Mouse (Mus musculus): Measurements from ENCODE around the gene Umad1. TPM values are rescaled to one million over a fixed set of nuclear protein-coding genes. Genes with fewer than 3 reads are reported as not detected.

Gene Umad1
- polyA plus RNA-seq, 1 experiment from 2014 or later, result 55.5 TPM

GRCm38 (mm10) chr6:8373051-8373450 is 114.0 kb downstream of the Umad1 start:
- no peaks in the 10 kb centered on the region for H3K9me3 ChIP-seq (ENCODE audit: control insufficient read depth, low read length)
- peaks cover 5% of the 10 kb centered on the region; the same call in 1 of the 2 replicates for H3K36me3 ChIP-seq (replicated peaks; ENCODE audit: control insufficient read depth, insufficient read depth)
- no peak for ATAC-seq (ENCODE audit: low FRiP score)
- H3K4me1 ChIP-seq (replicated peaks; ENCODE audit: control insufficient read depth, insufficient read depth, low read length), result no peaks in the 10 kb centered on the region
- no peak for DNase-seq (ENCODE audit: low spot score)
- H3K4me2 ChIP-seq (replicated peaks), result no peak overlapping the region
- H3K27ac ChIP-seq, result no peak overlapping the region
- WGBS, result 56% methylated on average over 2 of the region's 2 CpGs
- no peak overlapping the region for H3K9ac ChIP-seq
- H3K27me3 ChIP-seq (ENCODE audit: control insufficient read depth, insufficient read depth, low read length), result no peaks in the 10 kb centered on the region
- H3K4me3 ChIP-seq (replicated peaks; ENCODE audit: low read length), result no peak overlapping the region

- DNase-seq (ENCODE audit: low spot score) (no peak), ATAC-seq (ENCODE audit: low FRiP score) (no peak)
- Histone ChIP-seq H3K27me3 (ENCODE audit: control insufficient read depth, insufficient read depth, low read length) (no peaks in the 10 kb centered on the region), H3K9me3 (ENCODE audit: control insufficient read depth, low read length) (no peaks in the 10 kb centered on the region), H3K9ac (no peak overlapping the region), H3K27ac (no peak overlapping the region), H3K4me1 (replicated peaks; ENCODE audit: control insufficient read depth, insufficient read depth, low read length) (no peaks in the 10 kb centered on the region), H3K4me3 (replicated peaks; ENCODE audit: low read length) (no peak overlapping the region), H3K36me3 (replicated peaks; ENCODE audit: control insufficient read depth, insufficient read depth) (peaks cover 5% of the 10 kb centered on the region; the same call in 1 of the 2 replicates), H3K4me2 (replicated peaks) (no peak overlapping the region)
- 51% methylated on average over 8 of the region's 8 CpGs for WGBS
These were observed 114.8 kb downstream of the Umad1 start for GRCm38 (mm10) chr6:8373851-8374250.

GRCm38 (mm10) chr6:8374290-8374689 is 115.2 kb downstream of the Umad1 start:
- Histone ChIP-seq H3K27me3 (ENCODE audit: control insufficient read depth, insufficient read depth, low read length) (no peaks in the 10 kb centered on the region), H3K27ac (no peak overlapping the region), H3K4me3 (replicated peaks; ENCODE audit: low read length) (no peak overlapping the region), H3K9ac (no peak overlapping the region), H3K36me3 (replicated peaks; ENCODE audit: control insufficient read depth, insufficient read depth) (peaks cover 5% of the 10 kb centered on the region; the same call in 1 of the 2 replicates), H3K4me1 (replicated peaks; ENCODE audit: control insufficient read depth, insufficient read depth, low read length) (no peaks in the 10 kb centered on the region), H3K4me2 (replicated peaks) (no peak overlapping the region), H3K9me3 (ENCODE audit: control insufficient read depth, low read length) (no peaks in the 10 kb centered on the region)
- no peak for ATAC-seq (ENCODE audit: low FRiP score)
- 75% methylated on average over 6 of the region's 6 CpGs for WGBS
- no peak for DNase-seq (ENCODE audit: low spot score)

GRCm38 (mm10) chr6:8374712-8375111 is 115.6 kb downstream of the Umad1 start:
- Histone ChIP-seq H3K27me3 (ENCODE audit: control insufficient read depth, insufficient read depth, low read length) (no peaks in the 10 kb centered on the region), H3K9ac (no peak overlapping the region), H3K4me2 (replicated peaks) (no peak overlapping the region), H3K4me1 (replicated peaks; ENCODE audit: control insufficient read depth, insufficient read depth, low read length) (no peaks in the 10 kb centered on the region), H3K36me3 (replicated peaks; ENCODE audit: control insufficient read depth, insufficient read depth) (peaks cover 5% of the 10 kb centered on the region; the same call in 1 of the 2 replicates), H3K27ac (no peak overlapping the region), H3K4me3 (replicated peaks; ENCODE audit: low read length) (no peak overlapping the region), H3K9me3 (ENCODE audit: control insufficient read depth, low read length) (no peaks in the 10 kb centered on the region)
- DNase-seq (ENCODE audit: low spot score) (no peak), ATAC-seq (ENCODE audit: low FRiP score) (no peak)
- WGBS, result 85% methylated on average over 4 of the region's 4 CpGs

DNA sequence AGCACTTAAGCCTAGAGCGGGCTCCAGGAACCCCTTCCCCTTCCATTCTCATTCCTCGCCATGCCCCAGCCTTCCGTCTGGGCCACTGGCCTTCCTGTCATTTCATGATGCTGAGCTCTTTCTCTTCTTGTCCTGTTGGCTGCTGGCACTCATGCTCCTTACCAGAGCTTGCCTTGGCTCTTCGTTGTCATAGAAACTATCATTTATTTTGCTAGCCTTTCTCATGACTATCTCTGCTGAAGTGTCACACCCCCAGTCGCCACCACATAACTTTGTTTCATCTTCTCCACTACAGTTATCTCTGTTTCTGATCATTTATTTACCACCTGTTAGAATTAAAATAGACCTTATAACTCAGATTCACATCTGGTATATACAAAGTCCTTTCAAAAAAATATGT is 117.3 kb downstream of the Umad1 start:
- Histone ChIP-seq H3K27me3 (ENCODE audit: control insufficient read depth, insufficient read depth, low read length) (no peaks in the 10 kb centered on the region), H3K27ac (no peak overlapping the region), H3K4me1 (replicated peaks; ENCODE audit: control insufficient read depth, insufficient read depth, low read length) (no peaks in the 10 kb centered on the region), H3K9me3 (ENCODE audit: control insufficient read depth, low read length) (no peaks in the 10 kb centered on the region), H3K36me3 (replicated peaks; ENCODE audit: control insufficient read depth, insufficient read depth) (peaks cover 5% of the 10 kb centered on the region; the same call in 1 of the 2 replicates), H3K4me2 (replicated peaks) (no peak overlapping the region), H3K9ac (no peak overlapping the region), H3K4me3 (replicated peaks; ENCODE audit: low read length) (no peak overlapping the region)
- DNase-seq (ENCODE audit: low spot score), result no peak
- 92% methylated on average over 5 of the region's 5 CpGs for WGBS
- ATAC-seq (ENCODE audit: low FRiP score), result no peak

DNA sequence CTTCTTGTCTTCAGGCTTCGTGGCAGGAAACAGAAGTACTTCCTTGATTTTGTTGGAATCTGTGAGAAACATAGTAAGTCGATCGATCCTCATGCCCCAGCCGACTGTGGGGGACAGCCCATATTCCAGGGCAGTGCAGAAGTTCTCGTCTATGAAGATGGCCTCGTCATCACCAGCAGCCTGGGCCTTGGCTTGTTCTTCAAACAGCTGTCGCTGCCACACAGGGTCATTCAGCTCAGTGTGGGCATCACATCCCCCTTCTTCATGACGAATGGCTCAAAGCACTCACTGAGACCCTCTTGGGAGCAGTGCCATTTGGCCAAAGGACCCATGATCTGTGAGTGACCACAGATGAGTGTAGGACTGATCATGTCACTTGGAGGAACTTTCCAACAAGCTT is 118.6 kb downstream of the Umad1 start:
- H3K4me1 ChIP-seq (replicated peaks; ENCODE audit: control insufficient read depth, insufficient read depth, low read length), result no peaks in the 10 kb centered on the region
- DNase-seq (ENCODE audit: low spot score) (no peak), ATAC-seq (ENCODE audit: low FRiP score) (no peak)
- peaks cover 5% of the 10 kb centered on the region; the same call in 1 of the 2 replicates for H3K36me3 ChIP-seq (replicated peaks; ENCODE audit: control insufficient read depth, insufficient read depth)
- no peak overlapping the region for H3K4me2 ChIP-seq (replicated peaks)
- no peak overlapping the region for H3K27ac ChIP-seq
- no peak overlapping the region for H3K4me3 ChIP-seq (replicated peaks; ENCODE audit: low read length)
- H3K9ac ChIP-seq, result no peak overlapping the region
- 93% methylated on average over 8 of the region's 8 CpGs for WGBS
- H3K9me3 ChIP-seq (ENCODE audit: control insufficient read depth, low read length), result no peaks in the 10 kb centered on the region
- H3K27me3 ChIP-seq (ENCODE audit: control insufficient read depth, insufficient read depth, low read length), result no peaks in the 10 kb centered on the region

DNA sequence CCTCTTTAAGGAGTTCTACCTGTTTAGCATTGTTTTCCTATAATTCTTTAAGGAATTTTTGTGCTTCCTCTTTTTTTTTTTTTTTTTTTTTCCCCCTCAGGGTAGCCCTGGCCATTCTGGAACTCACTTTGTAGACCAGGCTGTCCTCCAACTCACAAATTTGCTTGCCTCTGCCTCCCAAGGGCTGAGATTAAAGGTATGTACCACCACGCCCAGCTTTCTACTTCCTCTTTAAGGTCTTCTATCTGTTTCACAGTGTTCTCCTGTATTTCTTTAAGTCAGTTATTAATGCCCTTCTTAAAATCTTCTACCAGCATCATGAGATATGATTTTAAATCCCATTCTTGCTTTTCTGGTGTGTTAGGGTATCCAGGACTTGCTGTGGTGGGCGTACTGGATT is 130.2 kb downstream of the Umad1 start:
- Histone ChIP-seq H3K36me3 (replicated peaks; ENCODE audit: control insufficient read depth, insufficient read depth) (no peaks in the 10 kb centered on the region), H3K9ac (no peak overlapping the region), H3K9me3 (ENCODE audit: control insufficient read depth, low read length) (no peaks in the 10 kb centered on the region), H3K4me2 (replicated peaks) (no peak overlapping the region), H3K4me1 (replicated peaks; ENCODE audit: control insufficient read depth, insufficient read depth, low read length) (no peaks in the 10 kb centered on the region), H3K27me3 (ENCODE audit: control insufficient read depth, insufficient read depth, low read length) (no peaks in the 10 kb centered on the region), H3K27ac (no peak overlapping the region), H3K4me3 (replicated peaks; ENCODE audit: low read length) (no peak overlapping the region)
- WGBS, result 97% methylated on average over 2 of the region's 2 CpGs
- DNase-seq (ENCODE audit: low spot score) (no peak), ATAC-seq (ENCODE audit: low FRiP score) (no peak)

- Histone ChIP-seq H3K4me1 (replicated peaks; ENCODE audit: control insufficient read depth, insufficient read depth, low read length) (0 out of 2 replicates have a peak, but pooled peaks cover 3% of the 10 kb centered on the region), H3K27ac (no peak overlapping the region), H3K4me2 (replicated peaks) (no peak overlapping the region), H3K27me3 (ENCODE audit: control insufficient read depth, insufficient read depth, low read length) (no peaks in the 10 kb centered on the region), H3K4me3 (replicated peaks; ENCODE audit: low read length) (no peak overlapping the region), H3K9ac (no peak overlapping the region), H3K36me3 (replicated peaks; ENCODE audit: control insufficient read depth, insufficient read depth) (no peaks in the 10 kb centered on the region), H3K9me3 (ENCODE audit: control insufficient read depth, low read length) (no peaks in the 10 kb centered on the region)
- WGBS, result 94% methylated on average over 6 of the region's 6 CpGs
- ATAC-seq (ENCODE audit: low FRiP score), result no peak
- DNase-seq (ENCODE audit: low spot score), result no peak
These were observed 131.2 kb downstream of the Umad1 start for GRCm38 (mm10) chr6:8390296-8390695.

DNA sequence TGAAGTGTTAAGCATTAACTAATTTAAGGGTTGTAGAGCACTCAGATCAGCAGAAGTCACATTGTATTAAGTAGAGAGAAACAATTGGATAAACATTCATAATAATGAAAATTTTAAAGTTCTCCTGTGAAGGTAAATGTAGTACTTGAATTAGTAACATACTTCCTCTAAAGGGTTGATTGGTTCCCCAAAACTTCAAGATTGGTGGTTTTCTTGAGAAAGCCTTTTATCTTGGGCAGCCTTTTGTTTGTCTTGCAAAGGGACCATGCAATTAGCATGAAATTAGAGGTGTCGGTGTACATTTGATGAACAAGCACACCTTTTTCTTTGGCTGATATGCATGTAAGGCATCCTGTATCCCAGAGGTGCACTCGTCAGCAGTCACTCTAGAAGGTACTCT is 131.8 kb downstream of the Umad1 start:
- H3K4me1 ChIP-seq (replicated peaks; ENCODE audit: control insufficient read depth, insufficient read depth, low read length), result 0 out of 2 replicates have a peak, but pooled peaks cover 3% of the 10 kb centered on the region
- H3K4me3 ChIP-seq (replicated peaks; ENCODE audit: low read length), result no peak overlapping the region
- no peaks in the 10 kb centered on the region for H3K27me3 ChIP-seq (ENCODE audit: control insufficient read depth, insufficient read depth, low read length)
- H3K4me2 ChIP-seq (replicated peaks), result no peak overlapping the region
- no peak for ATAC-seq (ENCODE audit: low FRiP score)
- H3K9ac ChIP-seq, result no peak overlapping the region
- no peaks in the 10 kb centered on the region for H3K9me3 ChIP-seq (ENCODE audit: control insufficient read depth, low read length)
- WGBS, result 78% methylated on average over 2 of the region's 2 CpGs
- DNase-seq (ENCODE audit: low spot score), result no peak
- H3K36me3 ChIP-seq (replicated peaks; ENCODE audit: control insufficient read depth, insufficient read depth), result no peaks in the 10 kb centered on the region
- no peak overlapping the region for H3K27ac ChIP-seq

DNA sequence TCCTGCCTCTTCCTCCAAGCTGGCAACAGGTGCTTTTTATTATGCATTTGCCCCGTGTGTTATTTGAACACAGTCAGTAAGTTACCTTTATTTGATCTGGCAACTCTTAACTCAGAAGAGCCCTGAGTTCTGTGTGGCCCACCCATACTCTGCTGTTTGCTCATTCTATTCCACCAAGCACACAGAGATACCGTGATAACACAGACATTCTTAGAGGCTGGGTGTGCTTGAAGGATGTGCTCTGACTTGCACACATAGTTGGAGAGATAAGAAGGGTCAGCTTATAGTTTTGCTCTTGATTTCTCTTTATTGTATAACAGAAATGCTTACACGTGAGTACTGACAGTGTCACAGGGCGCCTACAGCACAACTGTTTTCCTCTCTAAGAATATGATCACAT is 133.9 kb downstream of the Umad1 start:
- no peak for ATAC-seq (ENCODE audit: low FRiP score)
- Histone ChIP-seq H3K9me3 (ENCODE audit: control insufficient read depth, low read length) (no peaks in the 10 kb centered on the region), H3K4me2 (replicated peaks) (no peak overlapping the region), H3K9ac (no peak overlapping the region), H3K4me3 (replicated peaks; ENCODE audit: low read length) (no peak overlapping the region), H3K27ac (no peak overlapping the region), H3K27me3 (ENCODE audit: control insufficient read depth, insufficient read depth, low read length) (no peaks in the 10 kb centered on the region), H3K4me1 (replicated peaks; ENCODE audit: control insufficient read depth, insufficient read depth, low read length) (0 out of 2 replicates have a peak, but pooled peaks cover 3% of the 10 kb centered on the region), H3K36me3 (replicated peaks; ENCODE audit: control insufficient read depth, insufficient read depth) (no peaks in the 10 kb centered on the region)
- no peak for DNase-seq (ENCODE audit: low spot score)
- WGBS, result 83% methylated on average over 4 of the region's 4 CpGs
